Mouse (Mus musculus): Measurements from ENCODE around the gene Sgcd. TPM values are rescaled to one million over a fixed set of nuclear protein-coding genes. Genes with fewer than 3 reads are reported as not detected.
A peak's percentile ranks its signal among the peaks of the same experiment; 100 is the strongest.
"Not testable (repeated sequence)": the region's sequence is repeated elsewhere in the genome, so short reads cannot be mapped to it uniquely, and the experiment has no call there.

Gene Sgcd
- polyA plus RNA-seq, 1 experiment from 2014 or later, result 3.7 TPM

DNA sequence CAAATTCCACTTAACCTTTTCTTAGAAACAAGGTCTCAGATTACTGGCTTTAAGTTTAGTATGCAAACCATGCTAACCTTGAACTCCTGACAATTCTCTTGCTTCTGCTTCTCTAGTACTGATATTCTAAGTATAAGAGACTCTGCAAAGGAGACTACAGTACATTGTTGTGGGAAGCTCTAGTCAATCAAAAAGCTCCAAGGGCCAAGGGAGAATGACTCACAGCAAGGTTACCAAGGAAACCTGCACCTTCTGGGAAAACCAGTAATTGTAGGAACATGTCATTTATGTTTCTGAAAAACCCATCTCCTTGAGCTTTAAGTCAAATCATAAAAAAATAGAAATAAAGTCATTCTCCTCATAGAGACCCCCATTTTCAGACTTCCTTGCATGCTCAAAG is 178.5 kb downstream of the Sgcd start:
- Histone ChIP-seq H3K27me3 (replicated peaks; ENCODE audit: control insufficient read depth, insufficient read depth, low read length) (no peaks in the 10 kb centered on the region), H3K9ac (replicated peaks; ENCODE audit: low read depth, low read length) (no peak overlapping the region), H3K4me3 (replicated peaks; ENCODE audit: low read length) (no peak overlapping the region), H3K4me1 (replicated peaks; ENCODE audit: control insufficient read depth, insufficient read depth, low read length) (no peaks in the 10 kb centered on the region), H3K27ac (ENCODE audit: low read length) (no peak overlapping the region), H3K9me3 (ENCODE audit: control insufficient read depth, low read length) (no peaks in the 10 kb centered on the region), H3K4me2 (ENCODE audit: low read length) (no peak overlapping the region), H3K36me3 (ENCODE audit: control insufficient read depth, insufficient read depth) (no peaks in the 10 kb centered on the region)
- ATAC-seq, result no peak

GRCm38 (mm10) chr11:47804101-47804715 is 184.6 kb downstream of the Sgcd start:
- no peaks in the 10 kb centered on the region for H3K9me3 ChIP-seq (ENCODE audit: control insufficient read depth, low read length)
- ATAC-seq, result peak; percentile 93
- H3K27me3 ChIP-seq (replicated peaks; ENCODE audit: control insufficient read depth, insufficient read depth, low read length), result no peaks in the 10 kb centered on the region
- no peak overlapping the region for H3K4me2 ChIP-seq (ENCODE audit: low read length)
- H3K36me3 ChIP-seq (ENCODE audit: control insufficient read depth, insufficient read depth), result no peaks in the 10 kb centered on the region
- H3K4me1 ChIP-seq (replicated peaks; ENCODE audit: control insufficient read depth, insufficient read depth, low read length), result no peaks in the 10 kb centered on the region
- no peak overlapping the region for H3K9ac ChIP-seq (replicated peaks; ENCODE audit: low read depth, low read length)
- no peak overlapping the region for H3K4me3 ChIP-seq (replicated peaks; ENCODE audit: low read length)
- no peak overlapping the region for H3K27ac ChIP-seq (ENCODE audit: low read length)
- WGBS, result 79% methylated on average over 6 of the region's 6 CpGs

GRCm38 (mm10) chr11:47777916-47778226 is 210.9 kb downstream of the Sgcd start:
- Histone ChIP-seq H3K27ac (ENCODE audit: low read length) (no peak overlapping the region), H3K36me3 (ENCODE audit: control insufficient read depth, insufficient read depth) (no peaks in the 10 kb centered on the region), H3K9ac (replicated peaks; ENCODE audit: low read depth, low read length) (no peak overlapping the region), H3K27me3 (replicated peaks; ENCODE audit: control insufficient read depth, insufficient read depth, low read length) (no peaks in the 10 kb centered on the region), H3K4me3 (replicated peaks; ENCODE audit: low read length) (no peak overlapping the region), H3K9me3 (ENCODE audit: control insufficient read depth, low read length) (no peaks in the 10 kb centered on the region), H3K4me1 (replicated peaks; ENCODE audit: control insufficient read depth, insufficient read depth, low read length) (peaks cover 6% of the 10 kb centered on the region), H3K4me2 (ENCODE audit: low read length) (no peak overlapping the region)
- ATAC-seq, result peak; percentile 87
- 19% methylated on average over 4 of the region's 4 CpGs for WGBS

DNA sequence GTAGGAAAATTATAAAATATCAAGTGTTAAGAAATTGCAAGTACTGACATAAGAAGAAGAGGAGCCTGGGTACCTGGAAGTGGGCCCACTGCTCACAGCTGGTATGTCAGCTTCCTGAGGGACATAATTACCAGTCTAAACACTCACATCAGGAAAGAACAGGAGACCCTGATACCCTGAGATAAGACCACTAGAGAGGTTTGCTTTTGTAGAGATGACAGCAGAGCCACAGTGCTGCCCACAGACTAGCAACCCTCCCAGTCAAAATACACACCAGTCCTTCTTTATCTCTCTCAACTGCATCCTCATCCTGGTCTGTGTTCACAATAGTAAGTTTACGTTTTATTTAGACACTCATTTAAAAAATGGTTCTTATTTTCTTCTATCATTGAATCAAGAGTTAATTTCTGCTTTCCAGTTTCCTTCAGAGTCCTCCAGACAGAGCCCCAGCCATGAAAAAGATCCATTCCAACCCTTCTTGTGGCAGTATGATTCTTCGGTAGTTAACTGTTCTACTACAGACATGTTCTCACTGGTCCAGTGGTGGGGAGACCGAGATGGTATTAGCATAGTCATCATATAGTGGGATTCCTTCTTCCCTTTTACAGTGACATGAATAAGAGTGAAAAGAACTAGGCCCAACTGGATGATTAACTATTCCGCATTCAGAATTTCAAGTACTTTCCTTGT is 211.4 kb downstream of the Sgcd start:
- peak; percentile 83; the same call in 1 of the 2 replicates for ATAC-seq
- Histone ChIP-seq H3K27me3 (replicated peaks; ENCODE audit: control insufficient read depth, insufficient read depth, low read length) (no peaks in the 10 kb centered on the region), H3K4me3 (replicated peaks; ENCODE audit: low read length) (no peak overlapping the region), H3K27ac (ENCODE audit: low read length) (no peak overlapping the region), H3K9me3 (ENCODE audit: control insufficient read depth, low read length) (no peaks in the 10 kb centered on the region), H3K9ac (replicated peaks; ENCODE audit: low read depth, low read length) (no peak overlapping the region), H3K36me3 (ENCODE audit: control insufficient read depth, insufficient read depth) (no peaks in the 10 kb centered on the region), H3K4me2 (ENCODE audit: low read length) (no peak overlapping the region), H3K4me1 (replicated peaks; ENCODE audit: control insufficient read depth, insufficient read depth, low read length) (peaks cover 6% of the 10 kb centered on the region)
- WGBS, result 47% methylated on average over 4 of the region's 4 CpGs

GRCm38 (mm10) chr11:47776019-47776418 is 212.8 kb downstream of the Sgcd start:
- H3K27me3 ChIP-seq (replicated peaks; ENCODE audit: control insufficient read depth, insufficient read depth, low read length), result no peaks in the 10 kb centered on the region
- no peak overlapping the region for H3K9ac ChIP-seq (replicated peaks; ENCODE audit: low read depth, low read length)
- WGBS, result 17% methylated on average over 1 of the region's 1 CpGs
- H3K4me3 ChIP-seq (replicated peaks; ENCODE audit: low read length), result no peak overlapping the region
- no peak overlapping the region for H3K27ac ChIP-seq (ENCODE audit: low read length)
- no peaks in the 10 kb centered on the region for H3K36me3 ChIP-seq (ENCODE audit: control insufficient read depth, insufficient read depth)
- H3K9me3 ChIP-seq (ENCODE audit: control insufficient read depth, low read length), result no peaks in the 10 kb centered on the region
- H3K4me1 ChIP-seq (replicated peaks; ENCODE audit: control insufficient read depth, insufficient read depth, low read length), result peaks cover 6% of the 10 kb centered on the region
- no peak overlapping the region for H3K4me2 ChIP-seq (ENCODE audit: low read length)
- peak; percentile 10; the same call in 1 of the 2 replicates for ATAC-seq

GRCm38 (mm10) chr11:47765859-47766258 is 222.9 kb downstream of the Sgcd start:
- Histone ChIP-seq H3K4me2 (ENCODE audit: low read length) (no peak overlapping the region), H3K9ac (replicated peaks; ENCODE audit: low read depth, low read length) (no peak overlapping the region), H3K4me1 (replicated peaks; ENCODE audit: control insufficient read depth, insufficient read depth, low read length) (no peaks in the 10 kb centered on the region), H3K9me3 (ENCODE audit: control insufficient read depth, low read length) (no peaks in the 10 kb centered on the region), H3K27ac (ENCODE audit: low read length) (no peak overlapping the region), H3K4me3 (replicated peaks; ENCODE audit: low read length) (no peak overlapping the region), H3K27me3 (replicated peaks; ENCODE audit: control insufficient read depth, insufficient read depth, low read length) (no peaks in the 10 kb centered on the region), H3K36me3 (ENCODE audit: control insufficient read depth, insufficient read depth) (no peaks in the 10 kb centered on the region)
- peak; percentile 82 for ATAC-seq
- WGBS, result 46% methylated on average over 2 of the region's 2 CpGs

GRCm38 (mm10) chr11:47763569-47763968 is 225.2 kb downstream of the Sgcd start:
- H3K4me2 ChIP-seq (ENCODE audit: low read length); H3K9ac ChIP-seq (replicated peaks; ENCODE audit: low read depth, low read length); H3K4me1 ChIP-seq (replicated peaks; ENCODE audit: control insufficient read depth, insufficient read depth, low read length); H3K36me3 ChIP-seq (ENCODE audit: control insufficient read depth, insufficient read depth); ATAC-seq; H3K4me3 ChIP-seq (replicated peaks; ENCODE audit: low read length); H3K9me3 ChIP-seq (ENCODE audit: control insufficient read depth, low read length); H3K27ac ChIP-seq (ENCODE audit: low read length); H3K27me3 ChIP-seq (replicated peaks; ENCODE audit: control insufficient read depth, insufficient read depth, low read length): not testable (repeated sequence)
- 80% methylated on average over 3 of the region's 3 CpGs for WGBS

DNA sequence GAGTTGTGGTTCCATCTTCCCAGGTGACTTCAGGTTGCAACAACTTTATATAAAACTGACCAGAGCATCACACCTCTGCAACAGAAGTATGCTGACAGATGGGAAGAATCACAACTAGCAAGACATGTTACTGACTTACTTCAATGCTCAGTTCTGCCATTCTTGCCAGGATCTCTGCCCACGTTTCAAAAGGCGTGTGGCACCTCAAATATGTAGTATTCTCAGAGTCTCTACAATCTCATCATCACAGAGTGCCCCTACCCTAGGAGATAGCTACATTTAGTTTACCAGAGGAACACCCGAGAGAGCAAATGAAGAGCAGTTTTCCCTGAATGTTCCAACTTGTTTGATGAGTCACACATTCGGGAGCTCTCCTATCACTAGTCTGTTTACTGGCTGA is 229.8 kb downstream of the Sgcd start:
- Histone ChIP-seq H3K4me1 (replicated peaks; ENCODE audit: control insufficient read depth, insufficient read depth, low read length) (no peaks in the 10 kb centered on the region), H3K36me3 (ENCODE audit: control insufficient read depth, insufficient read depth) (no peaks in the 10 kb centered on the region), H3K9me3 (ENCODE audit: control insufficient read depth, low read length) (no peaks in the 10 kb centered on the region), H3K4me3 (replicated peaks; ENCODE audit: low read length) (no peak overlapping the region), H3K27ac (ENCODE audit: low read length) (no peak overlapping the region), H3K27me3 (replicated peaks; ENCODE audit: control insufficient read depth, insufficient read depth, low read length) (no peaks in the 10 kb centered on the region; the same call in 1 of the 2 replicates), H3K4me2 (ENCODE audit: low read length) (no peak overlapping the region), H3K9ac (replicated peaks; ENCODE audit: low read depth, low read length) (no peak overlapping the region)
- no peak for ATAC-seq
- WGBS, result 90% methylated on average over 4 of the region's 4 CpGs

GRCm38 (mm10) chr11:47742806-47743205 is 246.0 kb downstream of the Sgcd start:
- H3K36me3 ChIP-seq (ENCODE audit: control insufficient read depth, insufficient read depth), result no peaks in the 10 kb centered on the region
- WGBS, result 50% methylated on average over 2 of the region's 2 CpGs
- no peak overlapping the region for H3K4me3 ChIP-seq (replicated peaks; ENCODE audit: low read length)
- ATAC-seq, result no peak
- H3K9ac ChIP-seq (replicated peaks; ENCODE audit: low read depth, low read length), result no peak overlapping the region
- H3K4me1 ChIP-seq (replicated peaks; ENCODE audit: control insufficient read depth, insufficient read depth, low read length), result no peaks in the 10 kb centered on the region
- no peak overlapping the region for H3K27ac ChIP-seq (ENCODE audit: low read length)
- H3K27me3 ChIP-seq (replicated peaks; ENCODE audit: control insufficient read depth, insufficient read depth, low read length), result no peaks in the 10 kb centered on the region
- no peaks in the 10 kb centered on the region for H3K9me3 ChIP-seq (ENCODE audit: control insufficient read depth, low read length)
- H3K4me2 ChIP-seq (ENCODE audit: low read length), result no peak overlapping the region

Data from forebrain, embryonic 16.5 days (tissue).